Mouse (Mus musculus) erythroid progenitor cell, adult 5-6 weeks (primary cell): ENCODE measurements around the gene Hexdc. TPM values are rescaled to one million over a fixed set of nuclear protein-coding genes. Genes with fewer than 3 reads are reported as not detected.

Source experiments
- ATAC-seq: replicated peaks from 2 replicates; pipeline ENCODE4 v1.8.0; 2016; ENCODE audit warnings: moderate number of reproducible peaks, mild to moderate bottlenecking, moderate TSS enrichment, inconsistent platforms; ENCODE audit not compliant: poor library complexity, low FRiP score, severe bottlenecking
- total RNA-seq, 2 experiments: library from RNA; stranded (forward) in 1 of 2; stranded (reverse) in 1 of 2; fragments of 150-400 nt in 1 of 2; fragments of 186-747, 209-891 nt in 1 of 2; gene quantifications; 2 replicates each; pipeline versions ENCODE4 v1.2.3 to v1.2.4; 2015 to 2017; ENCODE audit warnings: low replicate concordance in 2 of 2

The Hexdc gene
- total RNA-seq, 2 experiments from 2014 or later, result 0.42 to 5.8 TPM

GRCm38 (mm10) chr11:121221321-121222010 lies 17.2 kb downstream of the Hexdc start:
- ATAC-seq, result no peak

DNA sequence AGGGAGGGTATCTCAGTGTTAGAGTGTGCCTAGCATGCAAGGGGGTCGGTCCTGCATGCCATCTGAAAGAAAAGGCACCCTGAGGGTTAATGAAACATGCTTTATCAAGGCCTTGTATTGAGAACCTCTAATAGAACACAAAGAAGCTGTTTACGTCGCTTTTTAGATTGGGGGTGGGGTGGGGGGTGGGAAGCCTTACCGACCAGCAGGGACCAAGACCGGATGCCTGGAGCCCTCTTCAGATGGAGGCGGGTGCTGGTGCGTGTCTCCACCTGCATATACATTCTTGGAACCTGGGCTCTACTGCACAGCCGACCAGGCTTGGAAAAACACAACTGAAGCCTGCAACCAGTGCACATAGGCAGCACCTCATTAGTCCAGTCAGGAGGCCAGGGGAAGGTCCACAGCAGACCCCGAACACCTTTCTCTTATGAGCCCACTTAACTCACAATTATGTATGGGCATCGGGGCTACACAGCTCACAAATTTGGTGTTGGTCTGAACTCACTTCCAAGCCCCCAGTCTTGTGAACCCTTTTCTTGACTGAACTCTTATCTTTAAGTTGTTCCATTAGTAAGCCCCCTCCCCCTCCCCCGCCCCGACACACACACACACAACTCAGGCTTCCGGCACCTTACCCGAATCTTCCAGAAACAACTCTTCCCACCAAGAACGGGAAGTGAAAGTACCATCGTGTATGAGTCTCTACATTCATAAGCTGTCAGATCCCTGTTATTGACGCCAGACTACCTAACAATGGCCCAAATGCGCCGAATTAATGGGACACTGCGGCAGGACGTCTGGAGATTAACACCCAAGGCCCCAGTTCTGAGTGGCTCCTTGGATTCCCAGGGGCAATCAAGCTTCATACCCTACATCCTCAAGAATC lies 24.1 kb downstream of the Hexdc start:
- ATAC-seq, result peak; percentile 27

- ATAC-seq, result peak; percentile 90
Observed at GRCm38 (mm10) chr11:121229018-121229439, 24.8 kb downstream of the Hexdc start, which contains the start of gene Cybc1. Gene Cybc1, minus strand, starts transcription at chr11:121229322.

DNA sequence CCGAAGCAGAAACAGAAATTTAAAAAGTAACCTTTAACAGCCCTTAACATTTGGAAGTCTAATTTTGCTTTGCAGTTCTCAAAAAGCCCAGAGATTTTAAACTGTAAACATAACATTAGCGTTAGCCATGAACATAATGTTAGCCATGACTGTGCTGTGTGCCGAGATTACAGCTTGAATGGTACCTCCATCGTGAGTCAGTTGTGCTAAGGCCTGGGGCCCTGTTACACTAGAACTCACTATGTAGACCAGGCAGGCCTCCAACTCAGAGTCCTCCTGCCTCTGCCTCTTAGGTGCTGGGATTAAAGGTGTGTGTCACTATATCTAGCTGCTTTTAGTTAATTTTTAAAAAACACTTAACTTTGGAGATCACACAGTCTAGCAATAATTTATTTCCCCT lies 27.0 kb downstream of the Hexdc start:
- no peak for ATAC-seq

GRCm38 (mm10) chr11:121231628-121232291 lies 27.5 kb downstream of the Hexdc start:
- no peak for ATAC-seq

DNA sequence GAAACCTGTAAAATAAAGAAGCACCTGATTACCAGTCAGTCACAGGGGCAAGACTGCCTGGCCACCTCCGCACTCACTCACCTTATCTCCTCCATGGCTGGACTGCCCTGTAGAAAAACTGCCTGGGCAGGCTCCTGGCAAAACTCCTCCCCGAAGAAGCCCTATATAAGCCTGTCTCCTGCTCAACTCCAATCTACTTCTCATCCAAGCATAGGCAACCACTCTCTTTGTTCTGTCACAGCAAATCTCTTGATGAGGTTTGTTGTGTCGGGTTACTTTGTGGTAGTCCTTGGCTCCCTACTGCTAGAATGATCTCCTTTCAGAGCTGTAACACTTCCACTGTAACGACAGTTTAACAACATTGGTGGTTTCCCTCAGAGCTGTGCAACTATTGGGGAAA lies 28.5 kb downstream of the Hexdc start:
- no peak for ATAC-seq

DNA sequence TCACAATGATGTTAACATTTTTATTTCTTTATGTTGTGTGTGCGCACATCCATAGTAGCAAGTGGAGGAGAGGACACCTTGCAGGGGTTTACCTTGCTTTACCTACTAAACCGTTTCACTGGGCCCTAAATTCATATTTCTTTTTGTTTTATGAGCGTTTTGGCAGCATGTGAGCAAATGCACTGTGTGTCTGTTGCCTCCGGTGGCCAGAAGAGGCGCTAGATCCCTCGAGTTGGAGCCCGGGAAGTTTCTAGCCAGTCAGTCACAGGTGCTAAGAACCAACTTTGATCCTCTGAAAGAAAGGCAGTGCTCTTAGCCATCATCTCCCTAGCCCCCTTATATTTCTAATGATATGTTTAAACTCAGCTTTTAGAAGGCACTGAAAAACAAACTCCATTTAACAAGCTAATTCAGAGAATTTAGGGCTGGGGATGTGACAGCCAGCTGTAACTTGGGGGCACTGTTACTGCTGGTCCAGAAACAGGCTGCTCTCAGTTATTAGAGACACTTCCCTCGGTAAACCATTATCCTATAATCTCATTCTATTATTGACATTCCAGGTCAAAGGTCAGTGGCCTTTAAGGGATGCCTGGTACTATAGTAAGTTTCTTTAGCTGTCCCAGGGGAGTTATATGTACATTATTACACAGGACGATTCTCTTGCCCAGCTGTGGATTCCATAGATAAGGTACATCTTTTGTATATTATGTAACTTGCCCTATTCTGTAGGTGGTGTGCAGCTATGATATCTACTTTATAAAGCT lies 31.4 kb downstream of the Hexdc start:
- ATAC-seq, result no peak

DNA sequence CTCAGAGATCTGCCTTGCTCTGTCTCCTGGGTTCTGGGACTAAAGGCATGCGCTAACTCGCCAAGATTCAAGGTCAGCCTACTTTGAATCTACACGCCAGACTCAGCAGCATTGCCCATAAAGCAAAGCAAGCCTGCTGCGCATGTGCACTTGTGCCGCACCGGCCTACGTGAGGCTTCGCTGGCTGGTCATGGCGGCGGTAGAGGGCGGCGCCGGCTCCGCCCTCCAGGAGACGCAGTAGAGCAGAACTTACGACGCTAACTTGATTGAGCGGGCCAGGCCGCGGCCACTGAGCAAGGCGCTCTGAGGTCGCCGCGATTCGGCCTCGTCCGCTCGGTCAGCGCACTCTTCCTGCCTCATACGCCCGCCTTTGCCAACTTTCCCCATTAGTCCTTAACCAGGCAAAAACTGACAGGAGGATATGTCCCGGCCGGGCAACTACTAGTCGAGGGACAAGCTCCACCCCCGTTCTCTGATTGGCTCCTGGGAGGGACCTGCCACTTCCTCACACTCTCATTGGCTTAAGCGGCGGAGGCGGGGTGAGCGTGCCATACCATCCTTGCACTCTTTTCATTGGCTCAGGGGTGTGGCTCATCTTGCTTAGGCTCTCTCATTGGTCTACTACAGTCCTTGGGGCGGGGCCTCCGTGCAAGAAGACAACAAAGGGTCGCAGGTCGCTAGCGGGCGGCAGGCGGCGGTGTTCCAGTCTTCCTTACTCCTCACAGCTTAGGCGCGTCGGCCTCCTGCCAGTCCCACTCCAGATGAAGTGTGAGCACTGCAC lies 32.5 kb downstream of the Hexdc start, which contains the start of gene Narf:
TSS of gene Narf (plus strand) at position 690 of the 781 bp plus-strand sequence.
- peak; percentile 80 for ATAC-seq

DNA sequence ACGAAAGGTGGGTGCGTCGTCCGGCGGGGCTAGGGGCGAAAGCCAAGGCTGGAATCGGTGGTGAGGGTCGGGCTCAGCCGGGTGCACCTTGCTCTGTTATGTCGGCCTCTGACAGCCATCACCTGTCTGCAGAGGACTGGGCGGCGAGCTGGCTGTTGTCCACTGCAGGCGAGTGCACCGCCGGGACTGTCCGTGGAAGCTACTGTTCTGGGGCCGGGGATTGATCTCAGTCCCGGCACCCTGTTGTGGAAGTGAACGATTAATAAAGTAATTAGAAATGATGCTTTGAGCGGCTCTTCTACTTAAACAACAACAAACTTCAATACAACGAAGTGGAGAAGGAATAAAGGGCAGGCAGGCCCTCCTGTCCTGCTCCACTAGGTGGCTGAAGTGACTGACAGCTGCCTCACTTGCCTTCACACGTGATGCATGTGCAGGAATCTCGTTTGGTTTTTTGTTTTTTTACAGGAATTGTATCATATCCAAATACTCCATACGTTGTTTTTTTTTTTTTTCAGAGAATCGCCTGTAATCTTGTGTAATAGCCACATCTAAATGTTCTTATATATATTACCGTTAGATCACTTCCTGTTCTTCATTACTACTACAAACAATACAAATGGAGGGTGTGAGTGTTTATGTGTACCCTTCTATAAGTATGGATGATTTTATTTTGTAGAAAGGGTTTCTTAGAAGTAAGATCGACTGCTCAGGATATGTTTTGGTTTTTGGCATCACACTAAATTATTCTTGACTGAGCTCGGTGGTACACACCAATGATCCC lies 33.3 kb downstream of the Hexdc start:
- peak; percentile 48 for ATAC-seq

DNA sequence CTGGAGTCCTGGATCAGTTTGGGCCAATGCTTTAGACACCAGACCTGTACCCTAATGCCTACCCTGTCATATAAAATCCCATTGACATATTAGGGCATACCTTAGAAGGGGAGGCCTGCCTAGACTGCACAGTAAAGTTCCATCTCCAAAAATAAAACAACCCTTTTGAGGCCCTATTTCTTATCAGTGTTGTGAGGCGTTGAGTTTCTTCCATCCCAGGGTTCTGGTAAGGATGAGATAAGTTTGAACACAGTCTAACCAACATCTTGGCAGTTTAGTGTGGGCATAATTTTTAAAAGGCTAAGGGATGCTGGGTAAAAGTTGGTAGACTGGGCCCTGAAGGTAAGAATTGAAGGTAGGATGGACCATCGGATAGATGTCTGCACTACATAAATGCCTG lies 35.4 kb downstream of the Hexdc start:
- ATAC-seq, result peak; percentile 55

DNA sequence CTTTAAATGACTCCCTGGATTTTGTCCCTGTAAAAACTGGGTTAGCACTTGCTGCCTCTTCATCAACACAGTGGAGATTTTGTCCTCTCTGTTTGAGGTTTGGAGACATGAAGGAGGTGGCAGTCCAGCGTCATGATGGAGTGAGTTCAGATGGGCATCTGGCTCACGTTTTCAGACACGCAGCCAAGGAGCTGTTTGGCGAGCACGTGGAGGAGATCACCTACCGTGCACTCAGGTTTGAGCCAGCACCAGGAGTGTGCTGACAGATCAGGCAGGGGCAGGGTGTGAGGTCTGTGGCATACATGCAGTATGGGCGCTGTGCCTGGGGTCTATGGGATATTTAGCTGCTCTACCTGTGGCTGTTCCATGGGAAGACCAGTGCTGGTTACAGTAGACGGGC lies 46.0 kb downstream of the Hexdc start:
- ATAC-seq, result no peak

GRCm38 (mm10) chr11:121259160-121260100 lies 55.2 kb downstream of the Hexdc start, which contains the start of gene Foxk2:
Gene Foxk2, plus strand, starts transcription at chr11:121259990.
- ATAC-seq, result peak; percentile 96

DNA sequence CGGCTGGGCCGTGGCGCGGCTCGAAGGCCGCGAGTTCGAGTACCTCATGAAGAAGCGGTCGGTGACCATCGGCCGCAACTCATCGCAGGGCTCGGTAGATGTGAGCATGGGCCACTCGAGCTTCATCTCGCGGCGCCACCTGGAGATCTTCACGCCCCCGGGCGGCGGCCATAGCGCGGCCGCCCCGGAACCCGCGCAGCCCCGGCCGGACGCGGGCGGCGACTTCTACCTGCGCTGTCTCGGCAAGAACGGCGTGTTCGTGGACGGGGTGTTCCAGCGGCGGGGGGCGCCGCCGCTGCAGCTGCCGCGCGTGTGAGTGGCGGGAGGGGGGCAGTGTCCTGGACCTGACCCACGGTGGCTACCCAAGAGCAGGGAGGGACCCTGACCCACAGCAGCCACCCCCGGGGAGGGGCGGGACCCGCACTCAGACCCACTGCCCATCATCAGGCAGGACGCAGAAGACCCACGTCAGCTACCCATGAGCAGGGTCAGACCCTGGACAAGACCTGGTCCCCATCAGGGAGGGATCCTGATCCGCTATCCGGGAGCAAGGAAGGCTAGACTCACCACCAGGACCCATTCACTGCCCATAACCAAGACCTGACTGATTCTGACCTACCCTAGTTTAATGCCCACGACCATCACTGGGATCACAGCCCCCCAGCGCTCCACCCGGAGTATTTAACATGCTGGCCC lies 56.1 kb downstream of the Hexdc start:
- peak; percentile 23 for ATAC-seq

DNA sequence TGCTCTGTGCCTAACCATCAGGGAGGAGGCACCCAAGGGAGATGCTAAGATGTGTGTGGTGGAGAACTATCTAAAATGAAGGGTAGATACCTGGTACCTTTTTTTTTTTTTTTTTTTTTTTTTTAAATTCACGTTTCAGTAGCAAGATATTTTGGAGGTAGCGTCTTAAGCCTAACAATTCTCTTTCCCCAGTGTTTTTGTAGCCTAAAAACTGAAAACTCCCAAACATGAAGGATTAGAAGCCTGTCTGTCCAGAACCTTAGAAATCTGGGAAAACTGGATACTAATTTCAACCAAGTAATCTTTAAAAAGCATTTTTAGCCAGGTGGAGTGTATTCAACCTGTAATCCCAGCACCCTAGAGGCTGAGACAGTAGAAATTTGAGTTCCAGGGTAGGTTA lies 56.8 kb downstream of the Hexdc start:
- no peak for ATAC-seq
